Mouse (Mus musculus): ENCODE results near the gene Smim27. TPM values are rescaled to one million over a fixed set of nuclear protein-coding genes. Genes with fewer than 3 reads are reported as not detected.
A peak's percentile ranks its signal among the peaks of the same experiment; 100 is the strongest.

Gene Smim27
- polyA plus RNA-seq, 1 experiment = 17.5 TPM

DNA sequence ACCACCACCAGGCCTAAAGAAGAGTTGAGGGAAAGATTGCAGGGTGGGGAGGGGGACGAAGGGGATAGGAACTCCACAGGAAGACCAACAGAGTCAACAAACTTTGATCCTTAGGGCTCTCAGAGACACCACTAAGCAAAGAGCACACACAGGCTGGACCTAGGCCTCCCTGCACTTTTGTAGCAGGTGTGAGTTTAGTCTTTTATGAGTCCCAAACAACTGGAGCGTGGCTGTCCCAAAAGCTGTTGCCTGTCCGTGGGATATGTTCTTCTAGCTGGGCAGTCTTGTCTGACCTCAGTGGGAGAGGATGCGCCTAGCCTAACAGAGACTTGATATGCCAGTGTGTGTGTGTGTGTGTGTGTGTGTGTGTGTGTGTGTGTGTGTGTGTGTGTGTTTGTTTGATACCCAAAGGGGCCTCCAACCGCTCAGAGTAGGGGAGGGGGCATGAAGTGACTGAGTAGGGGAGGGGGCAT is 29.1 kb upstream of the Smim27 start:
- Histone ChIP-seq H3K27me3 (ENCODE audit: control insufficient read depth, insufficient read depth, low read length) (no peaks in the 10 kb centered on the region), H3K36me3 (ENCODE audit: control insufficient read depth, insufficient read depth, low read length) (peaks cover 3% of the 10 kb centered on the region), H3K27ac (ENCODE audit: insufficient read depth, low read depth, low read length) (peak overlapping the region; percentile 57; the same call in 1 of the 2 replicates), H3K4me1 (ENCODE audit: control insufficient read depth, insufficient read depth, insufficient read length, low read length) (peaks cover 5% of the 10 kb centered on the region; the same call in 1 of the 2 replicates), H3K4me3 (ENCODE audit: low read depth, low read length) (peak overlapping the region; percentile 78)
- 36% methylated on average over 5 of the region's 5 CpGs for WGBS
- TF ChIP-seq CTCF (IDR thresholded peaks at IDR 0.05; ENCODE audit: extremely low read depth, insufficient read length, insufficient replicate concordance, low read depth, low read length) (no peak), POLR2A (IDR thresholded peaks at IDR 0.05; ENCODE audit: low read depth, low read length) (no peak)

DNA sequence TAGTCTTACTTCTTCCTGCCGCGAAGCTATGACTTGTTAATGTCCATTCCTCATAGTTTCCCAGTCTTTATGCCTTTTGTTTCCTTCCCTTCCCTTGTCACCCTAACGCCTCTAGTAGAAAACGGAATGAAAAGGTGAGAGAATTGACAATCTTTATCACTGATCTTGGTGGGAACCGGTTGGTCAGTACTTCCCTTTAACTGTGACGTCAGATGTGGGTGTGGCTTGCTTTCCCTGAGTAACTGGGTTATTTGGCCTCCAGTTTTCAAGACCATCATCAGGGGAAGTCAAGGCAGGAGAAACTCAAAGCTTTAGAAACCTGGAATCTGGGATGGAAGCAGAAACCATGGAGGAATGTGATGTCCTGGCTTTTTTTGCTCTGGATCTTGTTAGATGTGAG is 27.5 kb upstream of the Smim27 start:
- TF ChIP-seq POLR2A (IDR thresholded peaks at IDR 0.05; ENCODE audit: low read depth, low read length) = no peak
- TF ChIP-seq CTCF (IDR thresholded peaks at IDR 0.05; ENCODE audit: extremely low read depth, insufficient read length, insufficient replicate concordance, low read depth, low read length) = no peak
- no peak overlapping the region for H3K27ac ChIP-seq (ENCODE audit: insufficient read depth, low read depth, low read length)
- H3K4me1 ChIP-seq (ENCODE audit: control insufficient read depth, insufficient read depth, insufficient read length, low read length) = peaks cover 5% of the 10 kb centered on the region; the same call in 1 of the 2 replicates
- H3K4me3 ChIP-seq (ENCODE audit: low read depth, low read length) = no peak overlapping the region
- peaks cover 2% of the 10 kb centered on the region; the same call in 1 of the 2 replicates for H3K36me3 ChIP-seq (ENCODE audit: control insufficient read depth, insufficient read depth, low read length)
- no peaks in the 10 kb centered on the region for H3K27me3 ChIP-seq (ENCODE audit: control insufficient read depth, insufficient read depth, low read length)
- 58% methylated on average over 6 of the region's 6 CpGs for WGBS

GRCm38 (mm10) chr4:40243006-40243405 is 26.4 kb upstream of the Smim27 start:
- 87% methylated on average over 4 of the region's 4 CpGs for WGBS
- peaks cover 5% of the 10 kb centered on the region; the same call in 1 of the 2 replicates for H3K4me1 ChIP-seq (ENCODE audit: control insufficient read depth, insufficient read depth, insufficient read length, low read length)
- TF ChIP-seq POLR2A (IDR thresholded peaks at IDR 0.05; ENCODE audit: low read depth, low read length) = no peak
- no peak for TF ChIP-seq CTCF (IDR thresholded peaks at IDR 0.05; ENCODE audit: extremely low read depth, insufficient read length, insufficient replicate concordance, low read depth, low read length)
- no peaks in the 10 kb centered on the region for H3K27me3 ChIP-seq (ENCODE audit: control insufficient read depth, insufficient read depth, low read length)
- H3K27ac ChIP-seq (ENCODE audit: insufficient read depth, low read depth, low read length) = no peak overlapping the region
- no peaks in the 10 kb centered on the region for H3K36me3 ChIP-seq (ENCODE audit: control insufficient read depth, insufficient read depth, low read length)
- no peak overlapping the region for H3K4me3 ChIP-seq (ENCODE audit: low read depth, low read length)

DNA sequence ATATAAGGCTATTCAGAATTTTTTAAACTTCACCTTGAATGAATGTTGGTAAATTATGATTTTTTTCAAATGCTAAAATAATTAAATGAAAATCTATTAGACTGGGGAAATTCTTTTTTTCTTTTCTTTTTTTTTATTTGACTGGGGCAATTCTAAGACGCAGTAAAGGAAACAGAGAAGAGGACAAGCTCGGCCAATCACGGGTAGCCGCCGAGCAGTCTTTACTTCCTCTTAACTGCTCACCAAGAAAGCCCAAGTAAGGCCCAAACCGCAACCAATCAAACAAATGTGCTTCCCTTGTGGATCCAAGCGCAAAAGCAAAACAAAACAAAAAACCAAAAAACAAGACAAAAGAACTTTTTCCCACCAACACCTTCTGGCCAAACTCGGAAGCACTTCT is 25.3 kb upstream of the Smim27 start:
- TF ChIP-seq POLR2A (IDR thresholded peaks at IDR 0.05; ENCODE audit: low read depth, low read length) (no peak), CTCF (IDR thresholded peaks at IDR 0.05; ENCODE audit: extremely low read depth, insufficient read length, insufficient replicate concordance, low read depth, low read length) (no peak)
- Histone ChIP-seq H3K36me3 (ENCODE audit: control insufficient read depth, insufficient read depth, low read length) (no peaks in the 10 kb centered on the region), H3K4me3 (ENCODE audit: low read depth, low read length) (no peak overlapping the region), H3K27me3 (ENCODE audit: control insufficient read depth, insufficient read depth, low read length) (no peaks in the 10 kb centered on the region), H3K4me1 (ENCODE audit: control insufficient read depth, insufficient read depth, insufficient read length, low read length) (peaks cover 5% of the 10 kb centered on the region; the same call in 1 of the 2 replicates), H3K27ac (ENCODE audit: insufficient read depth, low read depth, low read length) (no peak overlapping the region)
- WGBS = 84% methylated on average over 8 of the region's 8 CpGs

- WGBS = 78% methylated on average over 5 of the region's 5 CpGs
- Histone ChIP-seq H3K27me3 (ENCODE audit: control insufficient read depth, insufficient read depth, low read length) (no peaks in the 10 kb centered on the region), H3K27ac (ENCODE audit: insufficient read depth, low read depth, low read length) (no peak overlapping the region), H3K4me3 (ENCODE audit: low read depth, low read length) (no peak overlapping the region), H3K4me1 (ENCODE audit: control insufficient read depth, insufficient read depth, insufficient read length, low read length) (no peaks in the 10 kb centered on the region), H3K36me3 (ENCODE audit: control insufficient read depth, insufficient read depth, low read length) (0 out of 2 replicates have a peak, but pooled peaks cover 3% of the 10 kb centered on the region)
- TF ChIP-seq POLR2A (IDR thresholded peaks at IDR 0.05; ENCODE audit: low read depth, low read length) (no peak), CTCF (IDR thresholded peaks at IDR 0.05; ENCODE audit: extremely low read depth, insufficient read length, insufficient replicate concordance, low read depth, low read length) (no peak)
Measured at GRCm38 (mm10) chr4:40250984-40251383, 18.4 kb upstream of the Smim27 start.

DNA sequence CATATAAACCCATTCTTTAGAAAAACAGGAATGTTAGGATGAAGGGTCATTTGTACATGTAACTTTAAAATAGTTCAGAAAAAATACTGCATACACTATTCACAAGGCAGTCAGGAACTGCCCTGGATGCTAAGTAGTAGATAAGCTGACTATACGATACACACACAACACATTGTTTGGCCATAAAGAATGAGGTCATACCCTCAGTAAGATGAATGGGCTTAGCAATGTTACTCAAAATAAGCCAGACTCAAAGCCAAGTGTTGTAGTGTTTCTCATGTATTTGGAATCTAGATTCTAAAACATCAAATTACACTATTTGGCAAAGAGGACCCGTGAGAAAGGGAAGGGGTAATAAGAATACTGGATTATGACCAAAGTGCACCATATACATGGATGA is 15.6 kb upstream of the Smim27 start:
- Histone ChIP-seq H3K27me3 (ENCODE audit: control insufficient read depth, insufficient read depth, low read length) (no peaks in the 10 kb centered on the region), H3K4me3 (ENCODE audit: low read depth, low read length) (no peak overlapping the region), H3K27ac (ENCODE audit: insufficient read depth, low read depth, low read length) (no peak overlapping the region), H3K36me3 (ENCODE audit: control insufficient read depth, insufficient read depth, low read length) (0 out of 2 replicates have a peak, but pooled peaks cover 3% of the 10 kb centered on the region), H3K4me1 (ENCODE audit: control insufficient read depth, insufficient read depth, insufficient read length, low read length) (no peaks in the 10 kb centered on the region)
- 46% methylated on average over 2 of the region's 2 CpGs for WGBS
- no peak for TF ChIP-seq CTCF (IDR thresholded peaks at IDR 0.05; ENCODE audit: extremely low read depth, insufficient read length, insufficient replicate concordance, low read depth, low read length)
- TF ChIP-seq POLR2A (IDR thresholded peaks at IDR 0.05; ENCODE audit: low read depth, low read length) = no peak

GRCm38 (mm10) chr4:40254385-40255103 is 14.8 kb upstream of the Smim27 start:
- Histone ChIP-seq H3K4me1 (ENCODE audit: control insufficient read depth, insufficient read depth, insufficient read length, low read length) (no peaks in the 10 kb centered on the region), H3K4me3 (ENCODE audit: low read depth, low read length) (no peak overlapping the region), H3K36me3 (ENCODE audit: control insufficient read depth, insufficient read depth, low read length) (peaks cover 7% of the 10 kb centered on the region), H3K27me3 (ENCODE audit: control insufficient read depth, insufficient read depth, low read length) (no peaks in the 10 kb centered on the region), H3K27ac (ENCODE audit: insufficient read depth, low read depth, low read length) (no peak overlapping the region)
- TF ChIP-seq CTCF (IDR thresholded peaks at IDR 0.05; ENCODE audit: extremely low read depth, insufficient read length, insufficient replicate concordance, low read depth, low read length) = no peak
- TF ChIP-seq POLR2A (IDR thresholded peaks at IDR 0.05; ENCODE audit: low read depth, low read length) = no peak
- 85% methylated on average over 8 of the region's 8 CpGs for WGBS
